25 mouse cellular contexts compared by ENCODE assay signal in the genomic region with DNA sequence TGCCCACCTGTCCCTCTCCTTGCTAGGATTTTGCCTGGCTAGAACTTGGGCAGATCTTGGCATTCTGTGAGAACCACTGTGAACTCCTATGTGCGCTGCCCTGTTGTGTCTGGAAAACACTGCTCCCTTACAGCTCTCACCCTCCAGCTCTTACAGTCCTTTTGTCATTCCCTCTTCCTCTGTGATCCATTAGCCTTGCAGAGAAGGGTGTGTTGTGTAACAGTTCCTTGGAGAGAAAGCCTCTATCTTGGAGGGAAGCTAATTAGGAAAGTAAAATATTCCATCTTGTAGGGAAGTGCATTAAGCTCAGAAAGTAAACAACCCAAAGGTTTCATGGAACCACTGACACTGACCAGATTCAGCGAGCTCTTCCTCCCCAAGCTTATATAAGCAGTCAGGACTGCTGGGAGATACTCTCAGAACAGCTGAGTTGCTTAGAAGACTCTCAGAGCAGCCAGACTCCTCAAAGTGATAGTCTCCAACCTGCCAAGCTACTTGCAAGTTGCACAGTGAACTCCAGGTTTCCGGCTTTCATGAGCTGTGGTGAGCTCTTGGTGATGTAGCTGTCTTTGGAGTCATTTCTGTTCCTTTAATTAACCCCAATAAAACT. TPM values are rescaled to one million over a fixed set of nuclear protein-coding genes. Genes with fewer than 3 reads are reported as not detected.
DNase-seq lines count a peak whose midpoint lies in the region; ATAC-seq and TF ChIP-seq lines count a peak whose summit lies in the region.
"Had no signal": no experiment of that assay in that cellular context is flagged by ENCODE, and none has a peak within 500 bp of the region (broad histone marks: within the 10 kb centered on the region; RNA-seq: fewer than 3 reads in every experiment).

No protein-coding gene starts in this region.

- no peaks in the 10 kb centered on the region for H3K27me3 ChIP-seq in heart, embryonic 10.5 days (ENCODE audit: insufficient read depth, poor library complexity, severe bottlenecking)
- H3K27me3 ChIP-seq in liver, adult 2 months (ENCODE audit: control insufficient read depth, insufficient read depth, low read length) = no peaks in the 10 kb centered on the region
- H3K27me3 ChIP-seq in liver, postnatal 0 days (ENCODE audit: insufficient read depth, low read length) = no peaks in the 10 kb centered on the region
- H3K27me3 ChIP-seq in liver, embryonic 12.5 days (replicated peaks) = no peaks in the 10 kb centered on the region
- H3K27me3 ChIP-seq in stomach, embryonic 16.5 days (ENCODE audit: control insufficient read depth, insufficient read depth, low read length) = no peaks in the 10 kb centered on the region
- H3K27me3 ChIP-seq: CH12.LX; embryonic facial prominence, embryonic 15.5 days; heart, embryonic 13.5 days; hindbrain, embryonic 15.5 days; Patski had no signal

- no peak overlapping the region for H3K9ac ChIP-seq in liver, adult 2 months (ENCODE audit: low read depth, low read length)
- no peak overlapping the region for H3K9ac ChIP-seq in liver, postnatal 0 days (replicated peaks)
- H3K9ac ChIP-seq in liver, embryonic 12.5 days = no peak overlapping the region
- H3K9ac ChIP-seq in stomach, embryonic 16.5 days (ENCODE audit: low read length) = no peak overlapping the region
- H3K9ac ChIP-seq: embryonic facial prominence, embryonic 15.5 days; heart, embryonic 13.5 days; hindbrain, embryonic 15.5 days had no signal

- no peak for ATAC-seq in liver, postnatal 0 days
- no peak for ATAC-seq in liver, embryonic 12.5 days
- peak; percentile 60; the same call in 1 of the 2 replicates for ATAC-seq in stomach, embryonic 16.5 days (ENCODE audit: insufficient read depth, low FRiP score)
- ATAC-seq: forebrain, embryonic 14.5 days; Patski had no signal

- DNase-seq in heart, adult 11 months = peak; percentile 60
- no peak for DNase-seq in heart, embryonic 10.5 days (ENCODE audit: low spot score)
- peak; percentile 37 for DNase-seq in liver, adult 2 months (ENCODE audit: extremely low read depth, low read depth, low spot score)
- DNase-seq in liver, postnatal 0 days = no peak
- no peak for DNase-seq in urinary bladder, postnatal 25 days (ENCODE audit: low spot score)
- no peak for DNase-seq in ovary, postnatal 10 days (ENCODE audit: low spot score)
- DNase-seq: adrenal gland, adult 8-10 months; adrenal gland, postnatal 36 days; cerebellum, adult 11 months; cerebellum, adult 8-10 months; cerebellum, postnatal 14 days; embryo, embryonic 11 days; gastrocnemius, postnatal 10 days; heart, postnatal 14 days had no signal

- H3K27ac ChIP-seq in heart, embryonic 10.5 days = no peak overlapping the region
- H3K27ac ChIP-seq in liver, adult 2 months (replicated peaks; ENCODE audit: insufficient read depth, low read depth, low read length) = 0 out of 2 replicates have a peak overlapping the region, but pooled peaks have one; percentile 18
- H3K27ac ChIP-seq in liver, postnatal 0 days (ENCODE audit: low read depth) = no peak overlapping the region
- H3K27ac ChIP-seq in liver, embryonic 12.5 days = 0 out of 2 replicates have a peak overlapping the region, but pooled peaks have one; percentile 4
- peak overlapping the region; percentile 15; the same call in 1 of the 2 replicates for H3K27ac ChIP-seq in stomach, embryonic 16.5 days (ENCODE audit: low read length)
- H3K27ac ChIP-seq: embryonic facial prominence, embryonic 15.5 days; forebrain, embryonic 10.5 days; heart, embryonic 13.5 days; hindbrain, embryonic 10.5 days; hindbrain, embryonic 15.5 days had no signal

- TF ChIP-seq CTCF in liver, adult 2 months (IDR thresholded peaks at IDR 0.05; ENCODE audit: low read depth, low read length) = no peak
- no peak for TF ChIP-seq CTCF in liver, postnatal 0 days (IDR thresholded peaks at IDR 0.05; ENCODE audit: low read depth)

- H3K36me3 ChIP-seq in heart, embryonic 10.5 days = peaks cover 14% of the 10 kb centered on the region; the same call in 1 of the 2 replicates
- no peaks in the 10 kb centered on the region for H3K36me3 ChIP-seq in liver, adult 2 months (ENCODE audit: control insufficient read depth, insufficient read depth, low read length)
- no peaks in the 10 kb centered on the region for H3K36me3 ChIP-seq in liver, postnatal 0 days (replicated peaks; ENCODE audit: insufficient read depth, low read length)
- H3K36me3 ChIP-seq in liver, embryonic 12.5 days = peaks cover 5% of the 10 kb centered on the region; the same call in 1 of the 2 replicates
- no peaks in the 10 kb centered on the region for H3K36me3 ChIP-seq in stomach, embryonic 16.5 days (ENCODE audit: control insufficient read depth, insufficient read depth, low read length)
- H3K36me3 ChIP-seq: embryonic facial prominence, embryonic 15.5 days; hindbrain, embryonic 15.5 days had no signal

- no peaks in the 10 kb centered on the region for H3K4me1 ChIP-seq in heart, embryonic 10.5 days
- peaks cover 4% of the 10 kb centered on the region; the same call in 1 of the 2 replicates for H3K4me1 ChIP-seq in liver, adult 2 months (ENCODE audit: control insufficient read depth, insufficient read depth, low read length)
- no peaks in the 10 kb centered on the region for H3K4me1 ChIP-seq in liver, postnatal 0 days (ENCODE audit: insufficient read depth)
- H3K4me1 ChIP-seq in liver, embryonic 12.5 days = 0 out of 2 replicates have a peak, but pooled peaks cover 4% of the 10 kb centered on the region
- H3K4me1 ChIP-seq in stomach, embryonic 16.5 days (ENCODE audit: control insufficient read depth, insufficient read depth, low read length) = no peaks in the 10 kb centered on the region
- H3K4me1 ChIP-seq: embryonic facial prominence, embryonic 15.5 days; forebrain, embryonic 10.5 days; heart, embryonic 13.5 days; hindbrain, embryonic 10.5 days; hindbrain, embryonic 15.5 days had no signal

- H3K4me2 ChIP-seq in liver, postnatal 0 days (ENCODE audit: low read depth, low read length) = no peak overlapping the region
- H3K4me2 ChIP-seq in liver, embryonic 12.5 days = no peak overlapping the region
- no peak overlapping the region for H3K4me2 ChIP-seq in stomach, embryonic 16.5 days (ENCODE audit: low read depth, low read length)
- H3K4me2 ChIP-seq: embryonic facial prominence, embryonic 15.5 days; heart, embryonic 13.5 days; hindbrain, embryonic 15.5 days had no signal

- no peak for TF ChIP-seq EP300 in liver, postnatal 0 days (IDR thresholded peaks at IDR 0.05; ENCODE audit: low read depth)

- TF ChIP-seq POLR2A in liver, adult 2 months (IDR thresholded peaks at IDR 0.05; ENCODE audit: extremely low read depth, insufficient read depth, low read length) = no peak

- 81% methylated on average over 3 of the region's 3 CpGs for WGBS in heart, embryonic 10.5 days
- WGBS in liver, adult 2 months = 89% methylated on average over 3 of the region's 3 CpGs
- 88% methylated on average over 3 of the region's 3 CpGs for WGBS in liver, postnatal 0 days (ENCODE audit: insufficient replicate concordance)
- 78% methylated on average over 3 of the region's 3 CpGs for WGBS in liver, embryonic 12.5 days (ENCODE audit: insufficient replicate concordance)
- WGBS in stomach, embryonic 16.5 days = 57% methylated on average over 3 of the region's 3 CpGs

- H3K4me3 ChIP-seq in heart, embryonic 10.5 days = no peak overlapping the region
- H3K4me3 ChIP-seq in liver, adult 2 months (ENCODE audit: insufficient read depth, low read depth, low read length) = no peak overlapping the region
- no peak overlapping the region for H3K4me3 ChIP-seq in liver, postnatal 0 days (ENCODE audit: low read depth, low read length)
- no peak overlapping the region for H3K4me3 ChIP-seq in liver, embryonic 12.5 days
- H3K4me3 ChIP-seq in stomach, embryonic 16.5 days (replicated peaks; ENCODE audit: low read length) = no peak overlapping the region
- H3K4me3 ChIP-seq: embryonic facial prominence, embryonic 15.5 days; erythroblast, embryonic 14.5 days; forebrain, embryonic 10.5 days; heart, embryonic 13.5 days; hindbrain, embryonic 10.5 days; hindbrain, embryonic 15.5 days had no signal

- H3K9me3 ChIP-seq in heart, embryonic 10.5 days = no peaks in the 10 kb centered on the region
- H3K9me3 ChIP-seq in liver, postnatal 0 days (ENCODE audit: low read length) = no peaks in the 10 kb centered on the region
- H3K9me3 ChIP-seq in liver, embryonic 12.5 days (replicated peaks) = no peaks in the 10 kb centered on the region
- H3K9me3 ChIP-seq in stomach, embryonic 16.5 days (replicated peaks; ENCODE audit: control insufficient read depth, low read length) = no peaks in the 10 kb centered on the region
- H3K9me3 ChIP-seq: embryonic facial prominence, embryonic 15.5 days; forebrain, embryonic 10.5 days; heart, embryonic 13.5 days; hindbrain, embryonic 10.5 days; hindbrain, embryonic 15.5 days had no signal

- H3K79me2 ChIP-seq in liver, adult 2 months (ENCODE audit: control insufficient read depth, insufficient read depth, low read length) = no peaks in the 10 kb centered on the region; the same call in 1 of the 2 replicates

RNA-seq across cellular contexts. Expression of gene Tfdp2, which starts 17.1 kb away (rescaled TPM):
- polyA plus RNA-seq in heart, embryonic 10.5 days (2016; fragmentation: Nextera tagmentation; extraction: Ambion mirVana) = 41.9 and 45.6 TPM in 2 replicates
- total RNA-seq in liver, adult 2 months (2014; rRNA removed) = 16.2 and 18.3 TPM in 2 replicates
- polyA plus RNA-seq in liver, adult 2 months (2012; rRNA removed) = 6.1 and 6.9 TPM in 2 replicates
- 61.7 and 69.0 TPM in 2 replicates for polyA plus RNA-seq in liver, postnatal 0 days (2015; fragmentation: Nextera tagmentation; extraction: Ambion mirVana)
- polyA plus RNA-seq in liver, embryonic 12.5 days (2016; fragmentation: Nextera tagmentation; extraction: Ambion mirVana) = 85.7 and 88.3 TPM in 2 replicates
- 28.4 and 34.3 TPM in 2 replicates for polyA plus RNA-seq in stomach, embryonic 16.5 days (2015; fragmentation: Nextera tagmentation; extraction: Ambion mirVana)

Comparison
In these comparisons a context has a peak if more than half of its experiments do, and no peak if none do; other contexts are left out.
1. DNase-seq: peak in heart, adult 11 months (single experiment) and liver, adult 2 months (single experiment); none in heart, embryonic 10.5 days (single experiment), liver, postnatal 0 days (single experiment), urinary bladder, postnatal 25 days (single experiment) and ovary, postnatal 10 days (single experiment).
2. H3K27ac ChIP-seq: peak in liver, adult 2 months (single experiment), liver, embryonic 12.5 days (single experiment) and stomach, embryonic 16.5 days (single experiment); none in heart, embryonic 10.5 days (single experiment) and liver, postnatal 0 days (single experiment).